Mouse (Mus musculus) forebrain, embryonic 14.5 days (tissue): ENCODE measurements at regions not wholly inside any gene's neighbourhood (a gene's known extent, or its start where the extent isn't known, plus 50 kb on each side); places are given as distances from the start of the nearest gene placed in this dataset.
A peak's percentile ranks its signal among the peaks of the same experiment; 100 is the strongest.

ENCODE experiments used
- ATAC-seq: fragments of 200-750 bp; cut with Nextera tagmentation; 2 replicates; pipeline ENCODE4 v1.8.0; 2017; ENCODE audit warnings: mild to moderate bottlenecking, moderate library complexity
- DNase-seq: peaks from one replicate; pipeline ENCODE4 v3.0.0-alpha.2; 2015; ENCODE audit warnings: low spot score
- H3K27ac ChIP-seq: fragments of 300-500 bp; sonication (generic); 2 replicates; pipeline ENCODE4 v1.5.1; 2014; ENCODE audit warnings: low read depth, mild to moderate bottlenecking, control low read depth, low read length, moderate library complexity
- H3K27me3 ChIP-seq: fragments of 300-500 bp; sonication (generic); replicated peaks from 2 replicates; pipeline ENCODE4 v1.6.1; 2014; ENCODE audit warnings: low read length, control low read depth, mixed read lengths; ENCODE audit not compliant: control insufficient read depth, insufficient read depth
- H3K36me3 ChIP-seq: fragments of 300-500 bp; sonication (generic); 2 replicates; pipeline ENCODE4 v1.6.1; 2014; ENCODE audit warnings: low read length, control low read depth; ENCODE audit not compliant: control insufficient read depth, insufficient read depth
- H3K4me1 ChIP-seq: fragments of 300-500 bp; sonication (generic); 2 replicates; pipeline ENCODE4 v1.6.1; 2014; ENCODE audit warnings: antibody characterized with exemption, low read length, control low read depth; ENCODE audit not compliant: control insufficient read depth, insufficient read depth
- H3K4me2 ChIP-seq: fragments of 300-500 bp; sonication (generic); 2 replicates; pipeline ENCODE4 v1.6.1; 2014; ENCODE audit warnings: mild to moderate bottlenecking, control low read depth, low read length
- H3K4me3 ChIP-seq: fragments of 300-500 bp; sonication (generic); 2 replicates; pipeline ENCODE4 v1.5.1; 2014; ENCODE audit warnings: low read depth, low read length, control low read depth
- H3K9ac ChIP-seq: fragments of 300-500 bp; sonication (generic); 2 replicates; pipeline ENCODE4 v1.6.1; 2014; ENCODE audit warnings: mild to moderate bottlenecking, low read length, control low read depth, moderate library complexity
- H3K9me3 ChIP-seq: fragments of 300-500 bp; sonication (generic); replicated peaks from 2 replicates; pipeline ENCODE4 v1.6.1; 2016; ENCODE audit warnings: low read length, control low read depth, mixed read lengths; ENCODE audit not compliant: control insufficient read depth
- WGBS: fragments of 180-500 bp; shearing (Covaris S2); extraction: QIAGEN DNeasy Blood & Tissue Kit; methylation state at CpG from one replicate; pipeline ENCODE4 v1.1.7; 2014; 5-methylcytosine and 5-hydroxymethylcytosine counted together

DNA sequence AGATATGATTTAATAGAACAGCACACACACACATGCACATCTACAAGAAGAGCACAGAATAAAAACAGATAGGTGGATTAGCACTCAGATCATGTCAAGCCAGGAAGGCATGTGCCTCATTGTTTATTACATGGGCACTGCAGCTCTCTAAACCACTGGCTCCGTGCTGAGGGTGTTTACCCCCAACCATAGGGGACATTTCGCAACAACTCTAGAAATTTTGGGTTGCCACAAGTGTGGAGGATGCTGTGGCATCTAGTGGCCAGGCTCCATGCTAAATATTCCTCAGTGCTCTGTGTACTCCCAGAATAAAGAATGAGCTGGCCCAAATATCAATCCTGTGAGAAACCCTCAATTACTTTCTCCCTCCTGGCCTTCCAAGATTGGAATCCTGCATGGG is 85.8 kb upstream of the Cadm1 start:
- DNase-seq (no peak), ATAC-seq (no peak)
- Histone ChIP-seq H3K4me2 (no peak overlapping the region), H3K4me3 (no peak overlapping the region), H3K36me3 (no peaks in the 10 kb centered on the region), H3K27me3 (no peaks in the 10 kb centered on the region), H3K9ac (no peak overlapping the region), H3K4me1 (peaks cover 7% of the 10 kb centered on the region; the same call in 1 of the 2 replicates), H3K27ac (no peak overlapping the region), H3K9me3 (no peaks in the 10 kb centered on the region)
- WGBS, result 87% methylated on average over 2 of the region's 2 CpGs

DNA sequence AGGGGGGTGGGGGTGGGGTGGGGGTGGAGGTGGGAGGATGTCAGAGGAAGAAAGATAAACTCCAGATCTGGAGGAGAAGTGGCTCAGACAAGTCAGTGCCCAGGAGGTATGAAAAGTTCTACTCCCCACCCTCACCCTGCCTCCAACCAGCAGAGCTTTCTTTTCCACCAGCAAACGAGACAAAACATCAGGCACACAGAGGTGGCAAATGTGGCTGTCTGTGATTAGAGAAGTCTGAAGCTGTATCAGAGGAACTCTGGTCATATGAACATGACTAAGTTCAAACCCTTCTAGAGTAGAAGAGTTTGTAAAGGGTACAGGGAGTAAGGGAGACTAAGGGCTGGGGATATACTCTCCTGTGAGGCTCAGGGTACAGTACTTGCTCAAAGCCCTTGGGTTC is 85.2 kb upstream of the Cadm1 start:
- 28% methylated on average over 1 of the region's 1 CpGs for WGBS

DNA sequence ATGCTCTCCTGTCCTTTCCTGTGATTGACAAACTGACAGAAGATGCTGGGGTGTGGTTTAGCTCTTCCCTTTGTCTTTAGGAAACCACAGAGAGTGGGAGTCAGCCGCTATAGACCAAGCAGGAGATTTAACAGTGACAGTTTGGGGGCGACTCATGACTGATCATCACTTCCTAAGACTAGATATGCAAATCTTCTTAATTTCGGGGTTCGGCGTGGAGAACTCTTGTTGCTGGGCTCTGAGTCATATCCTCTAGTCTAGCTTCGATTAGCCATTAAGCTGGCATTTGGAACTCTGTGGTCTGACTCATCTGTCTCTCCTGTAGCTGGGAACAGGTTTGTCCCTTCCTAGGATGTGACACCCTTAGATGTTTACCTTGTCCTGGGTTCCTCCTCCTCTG is 84.6 kb upstream of the Cadm1 start:
- Histone ChIP-seq H3K4me2 (no peak overlapping the region), H3K9me3 (no peaks in the 10 kb centered on the region), H3K4me3 (no peak overlapping the region), H3K9ac (no peak overlapping the region), H3K27me3 (no peaks in the 10 kb centered on the region), H3K27ac (no peak overlapping the region), H3K4me1 (0 out of 2 replicates have a peak, but pooled peaks cover 3% of the 10 kb centered on the region), H3K36me3 (no peaks in the 10 kb centered on the region)
- ATAC-seq (no peak), DNase-seq (no peak)
- WGBS, result 79% methylated on average over 6 of the region's 6 CpGs

More for the DNA sequence above, 85.2 kb upstream of the Cadm1 start:
- no peaks in the 10 kb centered on the region for H3K36me3 ChIP-seq
- no peak overlapping the region for H3K4me2 ChIP-seq
- no peak for DNase-seq
- no peaks in the 10 kb centered on the region for H3K27me3 ChIP-seq
- ATAC-seq, result no peak
- H3K9me3 ChIP-seq, result no peaks in the 10 kb centered on the region
- no peak overlapping the region for H3K27ac ChIP-seq
- no peak overlapping the region for H3K4me3 ChIP-seq
- H3K4me1 ChIP-seq, result peaks cover 5% of the 10 kb centered on the region; the same call in 1 of the 2 replicates
- H3K9ac ChIP-seq, result no peak overlapping the region

DNA sequence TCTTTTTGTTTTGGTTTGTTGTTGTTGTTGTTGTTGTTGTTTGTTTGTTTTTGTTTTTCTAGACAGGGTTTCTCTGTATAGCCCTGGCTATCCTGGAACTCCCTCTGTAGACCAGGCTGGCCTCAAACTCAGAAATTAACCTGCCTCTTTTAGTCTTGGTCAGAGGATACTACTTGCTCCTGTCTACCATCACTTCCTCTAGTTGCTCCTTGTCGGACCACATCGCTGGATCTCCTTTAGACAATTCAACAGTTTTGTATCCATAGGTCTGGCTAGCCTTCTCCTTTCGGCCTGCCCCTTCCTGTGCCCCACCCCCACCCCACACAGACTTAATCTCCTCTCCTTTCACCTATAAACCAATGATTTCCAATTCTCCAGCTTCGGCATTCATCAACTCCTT is 77.2 kb upstream of the Cadm1 start:
- Histone ChIP-seq H3K9ac (no peak overlapping the region), H3K27me3 (no peaks in the 10 kb centered on the region), H3K36me3 (no peaks in the 10 kb centered on the region), H3K27ac (no peak overlapping the region), H3K4me1 (no peaks in the 10 kb centered on the region), H3K4me2 (no peak overlapping the region), H3K9me3 (no peaks in the 10 kb centered on the region), H3K4me3 (no peak overlapping the region)
- DNase-seq, result no peak
- ATAC-seq, result no peak
- WGBS, result 74% methylated on average over 4 of the region's 4 CpGs

DNA sequence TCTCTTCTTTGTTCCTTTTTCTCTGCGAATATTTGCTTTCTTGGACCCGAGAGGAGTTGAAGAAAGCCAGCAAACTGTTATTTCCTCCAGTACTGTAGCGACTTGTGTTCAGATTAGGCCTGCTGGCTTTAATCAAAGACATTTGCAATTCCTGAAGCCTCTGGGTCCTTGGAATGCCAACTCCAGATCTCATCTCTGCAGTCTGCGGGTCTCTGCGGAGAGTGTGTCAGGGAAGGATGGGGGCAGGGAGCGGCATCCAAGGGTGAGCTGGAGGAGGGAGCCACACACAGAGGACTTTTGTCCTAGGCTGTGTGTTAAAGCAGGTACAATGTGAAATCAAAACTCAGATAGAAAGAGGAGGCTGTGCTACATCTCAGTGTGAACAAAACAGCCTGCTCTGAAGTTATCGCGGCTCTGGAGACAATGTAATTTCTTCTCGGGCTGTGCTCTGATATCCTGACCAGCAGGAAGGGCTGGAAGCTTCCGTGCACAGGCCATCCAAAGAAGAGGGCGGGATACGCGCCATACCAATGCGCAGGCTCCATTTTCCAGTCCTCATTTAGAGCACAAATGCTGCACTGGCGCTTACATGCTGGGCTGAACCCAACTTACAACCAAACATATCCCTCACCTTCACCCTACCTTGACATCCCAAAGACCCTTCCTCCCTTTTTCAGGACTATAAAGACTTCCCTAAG is 71.1 kb upstream of the Cadm1 start:
- ATAC-seq (no peak), DNase-seq (no peak)
- H3K9ac ChIP-seq, result no peak overlapping the region
- 49% methylated on average over 15 of the region's 15 CpGs for WGBS
- H3K27me3 ChIP-seq, result no peaks in the 10 kb centered on the region
- no peaks in the 10 kb centered on the region for H3K9me3 ChIP-seq
- H3K4me2 ChIP-seq, result no peak overlapping the region
- H3K4me3 ChIP-seq, result no peak overlapping the region
- no peaks in the 10 kb centered on the region for H3K36me3 ChIP-seq
- H3K4me1 ChIP-seq, result no peaks in the 10 kb centered on the region
- H3K27ac ChIP-seq, result no peak overlapping the region

DNA sequence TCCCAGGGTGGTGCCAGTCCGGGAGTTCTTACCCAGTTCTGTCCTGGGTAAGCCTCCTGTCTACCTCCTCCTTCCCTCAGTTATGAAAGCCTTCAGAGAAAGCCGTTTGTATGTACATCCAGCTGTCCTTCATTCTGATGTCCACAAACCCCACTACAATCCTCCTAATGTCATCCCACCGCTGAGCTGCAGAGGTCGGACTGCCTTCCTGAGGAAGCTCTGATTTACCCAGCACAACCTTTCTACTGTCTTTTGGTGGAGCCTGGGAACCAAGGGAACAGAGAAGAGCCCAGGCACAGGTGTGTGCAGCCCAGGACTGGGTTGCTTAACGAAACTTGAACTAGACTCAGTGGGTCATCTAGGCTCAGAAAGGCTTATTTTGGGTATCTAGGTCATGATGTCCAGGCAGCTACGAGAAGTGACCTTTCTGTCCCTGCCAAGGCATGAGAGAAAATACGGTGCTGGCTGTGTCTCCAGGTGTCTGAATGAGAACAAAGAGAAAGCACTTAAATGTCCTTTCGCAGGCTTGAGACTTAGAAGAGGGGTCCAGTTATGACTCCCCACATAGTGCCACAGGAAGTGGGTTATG is 70.4 kb upstream of the Cadm1 start:
- ATAC-seq (no peak), DNase-seq (no peak)

DNA sequence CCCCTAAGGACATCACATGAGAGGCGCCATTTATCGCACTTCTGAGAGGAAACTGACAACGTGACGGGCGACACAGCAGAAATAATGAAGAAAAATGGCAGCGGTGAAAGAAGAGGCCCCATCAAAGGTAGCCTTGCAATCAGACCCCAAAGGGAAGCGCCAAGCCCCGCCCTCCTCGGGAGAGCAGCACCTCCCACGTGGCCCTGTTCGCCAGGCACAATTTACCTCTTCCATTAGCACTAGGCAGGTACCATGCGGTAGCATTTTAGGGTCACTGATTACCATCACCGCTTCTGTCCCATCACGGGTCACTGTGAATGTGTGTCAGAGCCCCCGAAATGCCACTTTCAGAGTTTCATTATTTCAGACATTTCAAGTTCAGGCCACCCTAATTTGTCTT is 69.7 kb upstream of the Cadm1 start:
- Histone ChIP-seq H3K9ac (no peak overlapping the region), H3K27me3 (no peaks in the 10 kb centered on the region), H3K4me1 (no peaks in the 10 kb centered on the region), H3K9me3 (no peaks in the 10 kb centered on the region), H3K4me2 (no peak overlapping the region), H3K4me3 (no peak overlapping the region), H3K27ac (no peak overlapping the region), H3K36me3 (no peaks in the 10 kb centered on the region)
- WGBS, result 78% methylated on average over 15 of the region's 15 CpGs
- ATAC-seq (no peak), DNase-seq (peak; percentile 16)

More for the DNA sequence above, 70.4 kb upstream of the Cadm1 start:
- Histone ChIP-seq H3K4me1 (no peaks in the 10 kb centered on the region), H3K9me3 (no peaks in the 10 kb centered on the region), H3K4me2 (no peak overlapping the region), H3K9ac (no peak overlapping the region), H3K4me3 (no peak overlapping the region), H3K27ac (no peak overlapping the region), H3K27me3 (no peaks in the 10 kb centered on the region), H3K36me3 (no peaks in the 10 kb centered on the region)
- WGBS, result 80% methylated on average over 8 of the region's 8 CpGs

DNA sequence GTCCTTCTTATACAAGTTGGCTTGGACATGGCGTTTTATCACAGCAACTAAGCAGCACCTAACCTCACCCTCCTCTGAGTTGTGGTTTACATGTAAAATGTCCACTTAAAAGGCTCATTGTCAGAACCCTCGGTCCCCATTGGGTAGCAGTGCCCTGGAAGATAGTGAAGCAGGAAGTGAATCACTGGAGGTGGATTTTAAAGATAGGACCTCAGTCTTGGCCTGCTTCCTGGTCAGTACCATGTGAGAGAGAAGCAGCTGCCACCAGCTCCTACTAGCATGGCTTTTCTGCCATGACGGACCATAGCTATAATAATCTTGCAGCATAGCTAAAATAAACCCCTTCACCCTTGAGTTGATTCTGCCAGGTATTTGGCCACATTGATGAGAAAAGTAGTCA is 68.1 kb upstream of the Cadm1 start:
- Histone ChIP-seq H3K4me3 (no peak overlapping the region), H3K9me3 (no peaks in the 10 kb centered on the region), H3K9ac (no peak overlapping the region), H3K4me1 (no peaks in the 10 kb centered on the region), H3K36me3 (no peaks in the 10 kb centered on the region), H3K4me2 (no peak overlapping the region), H3K27ac (no peak overlapping the region), H3K27me3 (no peaks in the 10 kb centered on the region)
- ATAC-seq (no peak), DNase-seq (no peak)
- WGBS, result 87% methylated on average over 3 of the region's 3 CpGs

DNA sequence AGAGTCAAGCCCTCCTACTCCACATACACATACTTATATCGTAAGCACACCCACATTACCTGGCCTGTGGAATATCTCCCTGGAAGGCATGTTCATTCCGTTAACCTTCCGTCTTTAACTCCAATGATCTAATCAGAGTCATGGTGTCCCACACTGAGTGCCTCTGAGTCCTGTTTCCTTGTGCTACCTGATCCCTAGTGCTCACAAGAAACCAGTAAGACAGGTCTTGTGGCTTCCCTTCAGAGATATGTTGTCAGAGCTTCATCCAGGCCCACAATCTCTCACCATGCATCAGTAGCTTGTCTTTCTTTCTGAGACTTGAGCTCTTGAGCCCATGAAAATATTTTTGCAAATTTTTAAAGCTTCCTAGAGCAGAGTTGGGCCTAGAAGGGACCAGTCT is 63.2 kb upstream of the Cadm1 start:
- WGBS, result 94% methylated on average over 3 of the region's 3 CpGs
- Histone ChIP-seq H3K27me3 (no peaks in the 10 kb centered on the region), H3K4me1 (no peaks in the 10 kb centered on the region), H3K9ac (no peak overlapping the region), H3K9me3 (no peaks in the 10 kb centered on the region), H3K4me2 (no peak overlapping the region), H3K27ac (no peak overlapping the region), H3K4me3 (no peak overlapping the region), H3K36me3 (no peaks in the 10 kb centered on the region)
- DNase-seq (no peak), ATAC-seq (no peak)
